Mouse (Mus musculus) midbrain, embryonic 12.5 days (tissue): ENCODE measurements at regions not wholly inside any gene's neighbourhood (a gene's known extent, or its start where the extent isn't known, plus 50 kb on each side); places are given as distances from the start of the nearest gene placed in this dataset.

Experiments
- ATAC-seq: fragments of 200-750 bp; cut with Nextera tagmentation; 2 replicates; pipeline ENCODE4 v1.8.0; 2017; ENCODE audit warnings: low read depth, moderate TSS enrichment, moderate library complexity; ENCODE audit not compliant: low FRiP score
- H3K27ac ChIP-seq: fragments of 300-500 bp; sonication (generic); replicated peaks from 2 replicates; pipeline ENCODE4 v1.5.1; 2016; ENCODE audit warnings: mild to moderate bottlenecking
- H3K27me3 ChIP-seq: fragments of 300-500 bp; sonication (generic); 2 replicates; pipeline ENCODE4 v1.6.1; 2016; ENCODE audit warnings: mild to moderate bottlenecking
- H3K36me3 ChIP-seq: fragments of 300-500 bp; sonication (generic); 2 replicates; pipeline ENCODE4 v1.6.1; 2016
- H3K4me1 ChIP-seq: fragments of 300-500 bp; sonication (generic); 2 replicates; pipeline ENCODE4 v1.6.1; 2016
- H3K4me2 ChIP-seq: fragments of 300-500 bp; sonication (generic); replicated peaks from 2 replicates; pipeline ENCODE4 v1.6.1; 2016; ENCODE audit warnings: mild to moderate bottlenecking, moderate library complexity
- H3K4me3 ChIP-seq: fragments of 300-500 bp; sonication (generic); 2 replicates; pipeline ENCODE4 v1.5.1; 2016; ENCODE audit warnings: mild to moderate bottlenecking
- H3K9ac ChIP-seq: fragments of 300-500 bp; sonication (generic); replicated peaks from 2 replicates; pipeline ENCODE4 v1.6.1; 2016; ENCODE audit warnings: mild to moderate bottlenecking, moderate library complexity
- H3K9me3 ChIP-seq: fragments of 300-500 bp; sonication (generic); 2 replicates; pipeline ENCODE4 v1.6.1; 2016; ENCODE audit warnings: mild to moderate bottlenecking
- WGBS: fragments of 180-500 bp; shearing (Covaris S2); methylation state at CpG from one replicate; pipeline ENCODE4 v1.1.7; 2016; 5-methylcytosine and 5-hydroxymethylcytosine counted together

DNA sequence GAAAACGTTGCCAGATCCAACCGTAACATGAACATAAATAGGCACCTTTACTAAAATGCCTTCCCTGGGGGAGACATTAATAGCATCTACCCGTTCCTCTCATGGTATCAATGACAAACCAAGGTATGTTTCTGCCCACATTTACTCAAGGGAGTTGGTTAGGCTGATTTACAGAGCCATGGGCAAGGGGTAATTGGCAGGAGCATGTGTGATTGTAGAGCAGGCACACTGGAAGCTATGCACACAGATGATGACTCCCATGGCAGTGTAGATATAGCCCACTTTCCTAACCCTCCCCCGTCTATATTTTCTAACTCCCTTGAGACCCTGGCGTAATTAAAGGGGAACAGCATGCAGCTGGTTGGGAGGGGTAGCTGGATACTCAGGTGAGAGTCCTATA lies 183.6 kb upstream of the Mki67 start:
- Histone ChIP-seq H3K4me2 (no peak overlapping the region), H3K4me3 (no peak overlapping the region), H3K9me3 (no peaks in the 10 kb centered on the region), H3K27me3 (no peaks in the 10 kb centered on the region), H3K27ac (no peak overlapping the region), H3K36me3 (no peaks in the 10 kb centered on the region), H3K4me1 (no peaks in the 10 kb centered on the region), H3K9ac (no peak overlapping the region)
- WGBS, result 90% methylated on average over 5 of the region's 5 CpGs
- ATAC-seq, result no peak

DNA sequence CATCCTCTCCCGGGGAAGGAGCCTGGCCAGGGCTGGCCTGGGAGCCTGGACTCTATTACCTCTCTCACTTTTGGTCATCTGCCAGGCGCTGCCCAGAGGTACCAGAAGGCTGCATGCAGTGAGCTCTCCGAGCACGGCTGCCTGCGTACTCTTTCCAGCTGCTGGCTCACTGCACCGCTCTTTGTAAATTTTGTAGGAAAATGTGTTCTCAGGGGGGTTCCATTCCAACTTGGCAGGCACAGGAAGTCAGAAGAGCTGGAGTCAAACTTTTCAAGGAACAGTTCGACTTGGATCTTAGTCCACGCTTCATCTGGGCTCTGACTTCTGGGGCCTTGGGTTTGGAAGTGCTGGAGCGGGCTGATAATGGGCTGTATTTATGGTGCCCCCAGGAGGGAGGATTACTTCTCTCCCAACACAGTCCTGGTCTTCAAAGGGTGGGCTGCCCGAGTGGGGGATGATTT lies 184.7 kb upstream of the Mki67 start:
- Histone ChIP-seq H3K4me3 (no peak overlapping the region), H3K36me3 (no peaks in the 10 kb centered on the region), H3K9me3 (no peaks in the 10 kb centered on the region), H3K27me3 (no peaks in the 10 kb centered on the region), H3K9ac (no peak overlapping the region), H3K27ac (no peak overlapping the region), H3K4me2 (no peak overlapping the region), H3K4me1 (no peaks in the 10 kb centered on the region)
- 64% methylated on average over 10 of the region's 10 CpGs for WGBS
- ATAC-seq, result no peak

DNA sequence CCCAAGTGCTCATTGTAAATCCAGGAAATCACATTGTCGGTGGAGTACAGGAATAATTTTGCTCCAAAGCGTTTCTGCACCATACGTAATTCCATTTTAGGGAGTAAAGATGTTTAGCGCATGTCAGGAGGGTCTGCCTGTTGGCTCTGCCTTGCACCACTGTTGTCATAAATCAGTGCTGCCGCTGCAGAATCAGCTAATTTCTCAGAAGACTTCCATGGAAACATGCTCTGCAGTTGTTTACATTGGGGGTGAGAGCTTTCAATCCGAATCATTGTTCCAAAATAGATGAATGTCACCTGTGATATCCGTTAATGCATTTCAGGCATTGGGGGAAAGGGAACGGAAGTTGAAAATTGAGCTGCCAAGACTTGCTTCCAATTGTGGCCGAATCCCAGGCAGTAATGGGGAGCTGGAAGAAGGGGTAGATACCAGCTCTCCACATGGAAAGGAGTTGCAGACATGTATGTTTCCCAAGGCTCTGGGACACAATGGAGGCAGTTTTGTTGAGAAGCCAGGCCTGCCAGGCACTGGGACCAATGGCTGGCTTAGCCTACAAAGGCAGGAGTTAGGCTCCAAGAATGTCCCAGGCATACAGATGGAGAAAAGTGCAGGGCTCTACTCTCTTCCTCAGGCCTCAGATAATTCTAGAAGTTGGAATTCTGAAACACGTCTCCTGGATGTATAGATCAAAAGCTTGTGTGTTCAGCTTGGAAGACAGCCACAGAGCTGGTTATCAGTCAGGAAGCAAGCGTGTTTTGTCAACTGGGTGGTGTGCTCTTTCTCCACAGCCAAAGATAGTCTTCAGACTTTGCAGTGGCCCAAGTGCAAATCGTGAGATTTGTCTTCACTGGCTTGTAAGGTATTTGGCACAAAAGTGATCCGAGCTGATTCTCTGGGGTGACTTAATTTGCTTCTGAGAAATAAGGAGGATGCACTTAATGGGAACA lies 186.2 kb upstream of the Mki67 start:
- ATAC-seq, result no peak
- Histone ChIP-seq H3K9me3 (no peaks in the 10 kb centered on the region), H3K27ac (no peak overlapping the region), H3K9ac (no peak overlapping the region), H3K36me3 (no peaks in the 10 kb centered on the region), H3K27me3 (no peaks in the 10 kb centered on the region), H3K4me3 (no peak overlapping the region), H3K4me1 (no peaks in the 10 kb centered on the region), H3K4me2 (no peak overlapping the region)
- 87% methylated on average over 13 of the region's 13 CpGs for WGBS

DNA sequence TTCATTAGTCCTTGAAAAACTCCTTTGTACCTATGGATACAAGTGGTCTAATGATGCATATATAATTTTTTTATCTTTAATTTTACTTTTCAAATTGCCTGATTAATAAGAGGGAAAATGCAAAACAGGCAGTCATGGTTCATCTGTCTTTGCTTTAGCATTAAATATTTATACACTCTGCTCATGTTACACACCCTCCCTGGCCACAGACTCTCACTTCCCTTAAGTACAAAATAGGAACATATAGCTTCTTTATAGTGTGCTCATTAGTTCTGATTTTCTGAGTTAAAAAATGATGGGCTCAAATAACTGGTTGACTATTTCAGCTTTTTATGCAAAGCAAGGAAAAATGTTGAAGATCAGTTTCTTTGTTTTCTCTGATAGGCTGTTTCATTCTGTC lies 195.2 kb upstream of the Mki67 start:
- no peak overlapping the region for H3K9ac ChIP-seq
- no peak overlapping the region for H3K4me2 ChIP-seq
- no peak overlapping the region for H3K4me3 ChIP-seq
- H3K27ac ChIP-seq, result no peak overlapping the region
- ATAC-seq, result no peak
- H3K9me3 ChIP-seq, result no peaks in the 10 kb centered on the region
- H3K36me3 ChIP-seq, result no peaks in the 10 kb centered on the region
- H3K4me1 ChIP-seq, result no peaks in the 10 kb centered on the region
- H3K27me3 ChIP-seq, result no peaks in the 10 kb centered on the region

DNA sequence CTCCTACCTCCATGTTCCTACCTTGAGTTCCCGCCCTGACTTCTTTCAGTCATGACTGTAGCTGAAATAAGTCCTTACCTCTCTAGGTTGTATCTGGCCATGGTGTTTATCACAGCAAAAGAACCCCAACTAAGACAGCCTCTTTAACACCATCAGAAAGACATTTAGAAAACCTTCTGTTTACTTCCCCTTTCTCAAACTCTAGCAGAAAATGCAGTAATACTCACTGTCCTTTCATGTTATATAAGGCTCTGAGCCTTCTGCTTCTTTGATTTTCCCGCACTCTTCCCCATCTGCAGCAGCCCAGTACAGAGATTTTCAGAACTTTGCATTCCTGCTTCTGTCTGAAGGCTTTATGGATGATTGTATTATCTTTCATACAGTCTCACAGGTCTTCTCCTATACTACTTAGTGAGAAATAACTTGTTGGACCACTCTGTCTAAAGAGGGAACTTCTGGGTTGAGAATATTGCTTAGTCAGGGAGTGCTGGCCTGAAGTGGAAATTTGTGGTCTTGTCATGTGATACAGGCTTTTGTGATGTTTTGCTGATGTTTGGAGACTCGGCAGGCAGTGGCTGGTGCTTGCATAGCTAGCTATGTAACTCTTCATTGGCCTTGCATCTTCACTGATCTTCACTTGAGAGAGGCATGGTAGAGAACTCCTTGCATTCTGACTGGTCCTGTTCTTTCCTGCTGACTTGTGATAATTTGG lies 197.9 kb upstream of the Mki67 start:
- Histone ChIP-seq H3K4me3 (no peak overlapping the region), H3K27ac (no peak overlapping the region), H3K4me1 (no peaks in the 10 kb centered on the region), H3K9me3 (no peaks in the 10 kb centered on the region), H3K4me2 (no peak overlapping the region), H3K27me3 (no peaks in the 10 kb centered on the region), H3K36me3 (no peaks in the 10 kb centered on the region), H3K9ac (no peak overlapping the region)
- ATAC-seq, result no peak
- WGBS, result 81% methylated on average over 3 of the region's 3 CpGs

DNA sequence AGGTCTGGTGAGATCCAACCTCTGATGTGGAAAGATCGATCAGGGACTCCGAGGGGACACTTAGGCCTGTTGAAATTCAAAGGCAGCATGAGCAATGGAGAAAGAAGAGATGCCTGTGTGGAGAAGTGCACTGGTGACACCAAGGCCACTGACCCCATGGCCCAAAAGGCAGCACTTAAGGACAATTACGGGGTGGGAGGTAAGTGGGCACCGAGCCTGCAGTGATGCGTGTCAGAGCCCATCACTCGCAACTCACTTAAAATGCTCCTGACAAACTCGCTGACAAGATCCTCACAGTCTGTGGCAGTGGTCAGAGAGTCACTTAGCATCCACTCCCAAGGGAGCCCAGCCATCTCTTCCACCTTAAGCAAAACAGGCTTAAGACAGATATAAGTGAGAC lies 207.7 kb upstream of the Mki67 start:
- Histone ChIP-seq H3K4me3 (no peak overlapping the region), H3K27ac (no peak overlapping the region), H3K27me3 (no peaks in the 10 kb centered on the region), H3K9ac (no peak overlapping the region), H3K36me3 (no peaks in the 10 kb centered on the region), H3K9me3 (no peaks in the 10 kb centered on the region), H3K4me2 (no peak overlapping the region), H3K4me1 (no peaks in the 10 kb centered on the region)
- ATAC-seq, result no peak
- WGBS, result 84% methylated on average over 7 of the region's 7 CpGs

DNA sequence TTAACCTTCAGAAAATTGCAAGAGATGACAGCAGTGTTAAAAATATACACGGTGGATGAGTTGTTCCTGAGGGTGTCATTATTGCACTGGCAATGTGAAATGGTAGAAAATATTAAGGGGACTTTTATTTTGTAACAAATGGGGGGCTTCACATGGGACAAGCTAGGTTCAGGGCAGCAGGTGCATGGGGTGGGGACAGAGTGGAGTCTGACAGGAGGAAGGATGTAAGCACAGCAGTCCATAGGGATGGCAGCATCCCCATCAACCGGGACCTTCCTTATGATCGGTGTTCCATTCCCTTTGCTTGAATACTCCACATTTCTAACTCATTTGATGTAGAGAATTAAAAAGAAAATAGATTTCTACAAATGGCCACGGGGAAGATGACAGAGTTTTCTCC lies 208.5 kb upstream of the Mki67 start:
- WGBS, result 84% methylated on average over 4 of the region's 4 CpGs

DNA sequence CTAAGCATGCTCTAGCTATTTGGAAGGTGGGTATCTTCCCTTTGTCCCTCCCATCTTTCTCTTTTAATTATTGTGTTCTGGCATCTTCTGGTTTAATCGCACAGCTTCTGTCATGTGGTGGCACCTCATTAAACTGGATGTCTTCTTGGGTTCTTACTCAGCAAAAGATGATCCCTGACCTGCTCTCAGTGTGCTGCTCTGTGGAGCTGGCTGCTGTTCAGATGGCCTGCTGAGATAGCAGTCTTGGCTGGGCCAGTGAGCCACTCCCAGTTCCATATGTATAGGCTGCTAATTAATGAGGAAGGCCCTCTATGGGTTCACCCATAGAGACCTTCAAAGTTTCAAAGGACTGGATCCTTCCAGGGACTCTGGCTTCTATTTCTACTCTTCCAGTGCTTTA lies 213.9 kb upstream of the Mki67 start:
- ATAC-seq, result no peak
- WGBS, result 89% methylated on average over 1 of the region's 1 CpGs

More for the DNA sequence above, 208.5 kb upstream of the Mki67 start:
- Histone ChIP-seq H3K4me3 (no peak overlapping the region), H3K36me3 (no peaks in the 10 kb centered on the region), H3K27ac (no peak overlapping the region), H3K9me3 (no peaks in the 10 kb centered on the region), H3K9ac (no peak overlapping the region), H3K4me1 (no peaks in the 10 kb centered on the region), H3K4me2 (no peak overlapping the region), H3K27me3 (no peaks in the 10 kb centered on the region)
- no peak for ATAC-seq

DNA sequence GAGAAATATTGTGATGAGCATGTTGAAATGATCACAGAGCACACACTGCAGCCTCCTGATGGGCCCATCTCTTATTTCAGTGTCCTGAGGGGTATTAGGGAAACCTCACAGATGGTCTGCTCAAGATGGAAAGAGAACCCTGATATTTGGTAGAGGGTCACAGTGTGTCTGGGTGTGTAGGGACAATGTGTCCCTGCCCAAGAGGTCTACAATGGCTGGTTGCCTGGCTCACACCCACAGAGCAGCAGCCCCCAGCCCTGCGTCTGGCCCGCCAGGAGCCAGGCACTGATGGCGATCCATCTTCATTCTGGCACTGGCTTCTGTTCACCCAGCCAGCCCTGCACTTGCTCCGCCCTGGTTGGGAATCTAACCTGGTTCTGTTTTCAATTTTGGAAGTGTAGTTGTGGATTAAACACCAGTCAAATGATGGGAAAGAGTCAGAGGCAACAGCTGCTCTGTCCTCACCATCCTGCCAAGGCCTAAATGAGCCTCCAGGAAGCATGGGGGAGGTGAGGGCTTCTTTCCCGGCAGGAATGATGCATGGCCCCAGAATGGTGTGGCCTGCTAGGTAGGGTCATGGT lies 216.5 kb upstream of the Mki67 start:
- Histone ChIP-seq H3K27me3 (no peaks in the 10 kb centered on the region), H3K9ac (no peak overlapping the region), H3K9me3 (no peaks in the 10 kb centered on the region), H3K36me3 (no peaks in the 10 kb centered on the region), H3K4me1 (no peaks in the 10 kb centered on the region), H3K4me3 (no peak overlapping the region), H3K4me2 (no peak overlapping the region), H3K27ac (no peak overlapping the region)
- WGBS, result 86% methylated on average over 5 of the region's 5 CpGs
- no peak for ATAC-seq

More for the DNA sequence above, 213.9 kb upstream of the Mki67 start:
- Histone ChIP-seq H3K27ac (no peak overlapping the region), H3K27me3 (no peaks in the 10 kb centered on the region), H3K4me2 (no peak overlapping the region), H3K4me1 (no peaks in the 10 kb centered on the region), H3K4me3 (no peak overlapping the region), H3K9me3 (no peaks in the 10 kb centered on the region), H3K36me3 (no peaks in the 10 kb centered on the region), H3K9ac (no peak overlapping the region)

DNA sequence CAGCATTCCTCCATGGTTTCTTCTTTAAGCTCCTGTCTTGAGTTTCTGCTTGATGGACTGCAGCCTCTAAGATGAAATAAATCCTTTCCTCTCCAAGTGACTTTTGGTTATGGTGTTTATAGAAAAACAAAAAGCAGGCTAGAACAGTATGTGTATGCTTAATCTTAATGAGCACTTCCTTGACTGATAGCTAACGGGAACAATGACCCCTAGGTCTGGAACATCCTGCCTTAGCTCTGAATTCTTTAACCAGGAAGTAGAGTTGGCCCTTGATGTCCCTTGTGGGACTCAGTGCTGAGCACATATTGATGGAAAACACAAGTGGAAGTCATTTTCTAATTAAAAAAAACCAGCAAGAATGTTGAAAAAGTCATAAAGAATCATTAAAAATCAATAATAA lies 219.0 kb upstream of the Mki67 start:
- no peaks in the 10 kb centered on the region for H3K36me3 ChIP-seq
- no peak overlapping the region for H3K9ac ChIP-seq
- no peak overlapping the region for H3K4me3 ChIP-seq
- 87% methylated on average over 1 of the region's 1 CpGs for WGBS
- no peak overlapping the region for H3K4me2 ChIP-seq
- H3K4me1 ChIP-seq, result no peaks in the 10 kb centered on the region
- H3K9me3 ChIP-seq, result no peaks in the 10 kb centered on the region
- no peak overlapping the region for H3K27ac ChIP-seq
- ATAC-seq, result no peak
- no peaks in the 10 kb centered on the region for H3K27me3 ChIP-seq

DNA sequence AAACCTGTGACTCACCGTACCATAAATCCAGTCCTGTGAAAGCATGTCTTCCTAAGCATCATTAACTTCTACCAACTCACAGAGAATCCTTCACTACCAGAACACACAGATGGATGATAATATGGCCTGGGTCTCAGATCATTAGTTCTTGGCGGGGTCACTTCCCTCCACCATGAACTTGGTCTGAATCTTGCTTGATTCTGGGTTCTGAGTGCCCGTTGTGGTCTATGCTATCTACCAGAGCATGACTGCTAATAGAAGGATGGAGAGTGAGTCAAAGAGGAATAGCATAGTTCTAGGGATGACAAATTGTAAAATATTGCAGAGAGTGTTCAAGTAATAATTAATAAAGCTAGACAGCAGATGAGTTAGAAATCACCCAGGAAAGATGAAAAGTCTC lies 221.3 kb upstream of the Mki67 start:
- no peak for ATAC-seq
- Histone ChIP-seq H3K9ac (no peak overlapping the region), H3K4me3 (no peak overlapping the region)

DNA sequence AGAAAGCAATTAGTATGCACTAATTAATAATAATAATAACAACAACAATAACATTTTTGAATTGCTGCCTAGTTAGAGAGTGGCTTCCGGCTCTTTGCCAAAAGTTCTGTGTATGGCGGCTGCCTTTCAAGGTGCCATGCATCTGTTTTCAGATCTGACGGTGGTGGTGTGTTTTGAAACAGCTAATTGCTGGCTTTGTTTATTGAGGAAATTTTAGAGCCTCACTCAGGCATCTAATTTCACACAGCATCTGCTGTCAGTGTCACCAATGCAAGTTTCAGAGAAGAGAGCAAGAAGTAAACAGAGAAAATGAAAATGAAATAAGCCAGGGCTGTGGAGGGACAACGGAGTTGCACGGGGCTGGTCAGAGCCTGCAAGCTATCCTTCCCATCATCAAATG lies 223.2 kb upstream of the Mki67 start:
- Histone ChIP-seq H3K36me3 (no peaks in the 10 kb centered on the region), H3K9me3 (no peaks in the 10 kb centered on the region), H3K27me3 (no peaks in the 10 kb centered on the region), H3K4me1 (no peaks in the 10 kb centered on the region), H3K27ac (no peak overlapping the region), H3K9ac (no peak overlapping the region), H3K4me2 (no peak overlapping the region), H3K4me3 (no peak overlapping the region)
- ATAC-seq, result no peak
- 91% methylated on average over 5 of the region's 5 CpGs for WGBS

More for the DNA sequence above, 221.3 kb upstream of the Mki67 start:
- Histone ChIP-seq H3K27me3 (no peaks in the 10 kb centered on the region), H3K4me2 (no peak overlapping the region), H3K4me1 (no peaks in the 10 kb centered on the region), H3K36me3 (no peaks in the 10 kb centered on the region), H3K9me3 (no peaks in the 10 kb centered on the region), H3K27ac (no peak overlapping the region)
- 90% methylated on average over 3 of the region's 3 CpGs for WGBS
